Mouse (Mus musculus) lung, embryonic 15.5 days (tissue): Measurements from ENCODE around the gene Tpsg1. TPM values are rescaled to one million over a fixed set of nuclear protein-coding genes. Genes with fewer than 3 reads are reported as not detected.

Experiments used
- polyA plus RNA-seq: library from polyadenylated mRNA; unstranded; fragments of >200 nt; fragmentation: Nextera tagmentation; extraction: Ambion mirVana; gene quantifications from 2 replicates; pipeline ENCODE4 v1.2.1, GENCODE M21; 2015

Tpsg1 gene
- polyA plus RNA-seq, 1 experiment from 2014 or later: 0.46 TPM

Other genes with a start within 250 kb of the Tpsg1 start
- gene Ptx4, start 248.5 kb upstream of the Tpsg1 start, polyA plus RNA-seq: 0.14 TPM in 1 of 2 replicates, not detected in the other
- gene Clcn7, start 235.9 kb upstream of the Tpsg1 start, polyA plus RNA-seq: 21.4 and 22.4 TPM in 2 replicates
- gene Ccdc154, start 206.8 kb upstream of the Tpsg1 start, polyA plus RNA-seq: 0.44 and 0.50 TPM in 2 replicates
- 9.0 and 10.3 TPM in 2 replicates for gene Gm38655, start 193.8 kb upstream of the Tpsg1 start, polyA plus RNA-seq
- gene BC003965, start 184.7 kb upstream of the Tpsg1 start, polyA plus RNA-seq: 32.1 and 33.0 TPM in 2 replicates
- gene Unkl, start 180.9 kb upstream of the Tpsg1 start, polyA plus RNA-seq: 8.6 and 8.8 TPM in 2 replicates
- gene Gnptg, start 129.1 kb upstream of the Tpsg1 start, polyA plus RNA-seq: 43.3 and 47.2 TPM in 2 replicates
- 45.9 and 46.4 TPM in 2 replicates for gene Tsr3, start 129.1 kb upstream of the Tpsg1 start, polyA plus RNA-seq
- gene Baiap3, start 112.9 kb upstream of the Tpsg1 start, polyA plus RNA-seq: 0.91 and 1.2 TPM in 2 replicates
- gene Ube2i, start 94.7 kb upstream of the Tpsg1 start, polyA plus RNA-seq: 698 TPM in 2 replicates
- gene Prss34, start 70.9 kb upstream of the Tpsg1 start, polyA plus RNA-seq: 0.80 and 1.3 TPM in 2 replicates
- not detected in 2 replicates for gene Prss28, start 60.6 kb upstream of the Tpsg1 start, polyA plus RNA-seq
- not detected in 2 replicates for gene Prss29, start 50.6 kb upstream of the Tpsg1 start, polyA plus RNA-seq
- gene Tpsab1, start 23.7 kb upstream of the Tpsg1 start, polyA plus RNA-seq: 0.19 and 0.24 TPM in 2 replicates
- 3.6 and 5.7 TPM in 2 replicates for gene Tpsb2, start 3.0 kb upstream of the Tpsg1 start, polyA plus RNA-seq
- gene Cacna1h, start 64.5 kb downstream of the Tpsg1 start, polyA plus RNA-seq: 2.5 and 2.6 TPM in 2 replicates
- gene Tekt4, start 85.3 kb downstream of the Tpsg1 start, polyA plus RNA-seq: 2.6 and 3.0 TPM in 2 replicates
- 0.06 and 0.09 TPM in 2 replicates for gene Sstr5, start 128.0 kb downstream of the Tpsg1 start, polyA plus RNA-seq
- 0.35 and 0.76 TPM in 2 replicates for gene Sox8, start 201.4 kb downstream of the Tpsg1 start, polyA plus RNA-seq
- 25.7 and 26.7 TPM in 2 replicates for gene Lmf1, start 209.8 kb downstream of the Tpsg1 start, polyA plus RNA-seq